Mouse (Mus musculus) forebrain, embryonic 11.5 days (tissue): Measurements from ENCODE around the gene Maml3. TPM values are rescaled to one million over a fixed set of nuclear protein-coding genes. Genes with fewer than 3 reads are reported as not detected.
A peak's percentile ranks its signal among the peaks of the same experiment; 100 is the strongest.

Experiments used
- ATAC-seq: fragments of 200-750 bp; cut with Nextera tagmentation; replicated peaks from 2 replicates; pipeline ENCODE4 v1.8.0; 2017; ENCODE audit warnings: moderate TSS enrichment; ENCODE audit not compliant: low FRiP score
- DNase-seq: peaks from one replicate; pipeline ENCODE4 v3.0.0-alpha.2; 2017; ENCODE audit warnings: low spot score
- H3K27ac ChIP-seq: fragments of 300-500 bp; sonication (generic); 2 replicates; pipeline ENCODE4 v1.5.1; 2014; ENCODE audit warnings: low read depth, low read length
- H3K27me3 ChIP-seq: fragments of 300-500 bp; sonication (generic); 2 replicates; pipeline ENCODE4 v1.6.1; 2014; ENCODE audit warnings: mild to moderate bottlenecking, low read length, mixed read lengths; ENCODE audit not compliant: control insufficient read depth, insufficient read depth
- H3K36me3 ChIP-seq: fragments of 300-500 bp; sonication (generic); 2 replicates; pipeline ENCODE4 v1.6.1; 2014; ENCODE audit warnings: mild to moderate bottlenecking, low read length, moderate library complexity, mixed read lengths; ENCODE audit not compliant: control insufficient read depth, insufficient read depth
- H3K4me1 ChIP-seq: fragments of 300-500 bp; sonication (generic); replicated peaks from 2 replicates; pipeline ENCODE4 v1.6.1; 2014; ENCODE audit warnings: low read length, mixed read lengths; ENCODE audit not compliant: control insufficient read depth, insufficient read depth
- H3K4me2 ChIP-seq: fragments of 300-500 bp; sonication (generic); 2 replicates; pipeline ENCODE4 v1.6.1; 2014; ENCODE audit warnings: low read depth, mild to moderate bottlenecking, low read length, moderate library complexity, mixed read lengths; ENCODE audit not compliant: severe bottlenecking
- H3K4me3 ChIP-seq: fragments of 300-500 bp; sonication (generic); 2 replicates; pipeline ENCODE4 v1.5.1; 2014; ENCODE audit warnings: low read depth, low read length
- H3K9ac ChIP-seq: fragments of 300-500 bp; sonication (generic); 2 replicates; pipeline ENCODE4 v1.6.1; 2014; ENCODE audit warnings: low read length
- H3K9me3 ChIP-seq: fragments of 300-500 bp; sonication (generic); 2 replicates; pipeline ENCODE4 v1.6.1; 2016; ENCODE audit warnings: low read length, mixed read lengths; ENCODE audit not compliant: control insufficient read depth
- WGBS: fragments of 180-500 bp; shearing (Covaris S2); extraction: QIAGEN DNeasy Blood & Tissue Kit; methylation state at CpG from one replicate; pipeline ENCODE4 v1.1.7; 2014; 5-methylcytosine and 5-hydroxymethylcytosine counted together
- polyA plus RNA-seq: library from polyadenylated mRNA; unstranded; fragments of >200 nt; fragmentation: Nextera tagmentation; extraction: Ambion mirVana; gene quantifications from 2 replicates; pipeline ENCODE4 v1.2.1, GENCODE M21; 2014

Gene Maml3
- polyA plus RNA-seq: 7.0 and 7.5 TPM in 2 replicates

DNA sequence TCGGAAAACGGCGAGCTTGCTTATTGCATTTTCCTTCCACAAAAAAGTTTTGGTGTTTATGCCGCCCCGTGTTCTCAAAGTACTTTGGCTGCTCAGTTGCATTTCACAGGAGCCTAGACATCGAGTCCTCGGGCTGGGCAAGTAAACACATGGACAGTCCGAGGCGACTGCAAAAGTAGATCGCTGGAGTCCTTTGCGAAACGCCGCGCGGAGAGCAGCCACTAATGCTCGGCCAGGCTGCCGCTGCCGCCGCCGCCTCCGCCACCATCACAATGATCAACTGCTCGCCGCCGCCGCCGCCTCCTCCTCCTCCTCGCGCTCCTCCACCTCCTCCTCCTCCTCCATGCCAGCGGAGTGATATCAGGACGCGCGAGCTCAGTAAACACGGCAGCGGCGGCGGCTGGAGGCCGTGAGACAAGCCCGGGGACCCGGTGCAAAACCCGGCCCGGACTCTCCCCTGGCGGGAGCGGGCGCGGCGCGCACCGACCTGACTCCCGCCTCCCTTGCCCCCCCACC, at the start of gene Maml3:
TSS of gene Maml3 (minus strand) at position 441 of the 516 bp plus-strand sequence.
- DNase-seq: peak; percentile 98
- under 1% methylated on average over 41 of the region's 49 CpGs for WGBS

DNA sequence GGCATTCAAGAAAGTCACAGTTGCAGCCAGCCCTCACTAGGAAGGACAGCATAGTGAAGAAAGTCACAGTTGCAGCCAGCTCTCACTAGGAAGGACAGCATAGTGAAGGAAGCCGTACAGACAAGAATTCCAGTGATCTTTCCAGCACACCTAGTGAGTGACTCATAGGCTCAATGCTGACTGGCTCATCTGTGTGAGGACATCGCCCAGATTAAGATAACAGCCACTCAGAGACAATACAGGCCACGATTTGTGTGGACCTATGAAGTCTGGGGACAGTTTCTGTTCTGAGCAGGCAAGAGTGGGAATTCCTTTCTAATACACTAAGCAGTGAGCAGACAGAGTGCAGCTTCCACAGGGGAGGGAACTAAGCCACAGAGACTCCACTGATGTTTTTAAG, 46.3 kb upstream of the Maml3 start:
- 66% methylated on average over 3 of the region's 3 CpGs for WGBS

More for the DNA sequence above, at the start of gene Maml3:
- Histone ChIP-seq H3K4me1 (no peaks in the 10 kb centered on the region; the same call in 1 of the 2 replicates), H3K4me3 (peak within 1 kb of the TSS; percentile 84), H3K36me3 (no peaks in the 10 kb centered on the region), H3K9ac (peak within 1 kb of the TSS; percentile 97), H3K27ac (peak within 1 kb of the TSS; percentile 99), H3K27me3 (no peaks in the 10 kb centered on the region), H3K9me3 (no peaks in the 10 kb centered on the region), H3K4me2 (peak within 1 kb of the TSS; percentile 87)
- ATAC-seq: peak; percentile 58

DNA sequence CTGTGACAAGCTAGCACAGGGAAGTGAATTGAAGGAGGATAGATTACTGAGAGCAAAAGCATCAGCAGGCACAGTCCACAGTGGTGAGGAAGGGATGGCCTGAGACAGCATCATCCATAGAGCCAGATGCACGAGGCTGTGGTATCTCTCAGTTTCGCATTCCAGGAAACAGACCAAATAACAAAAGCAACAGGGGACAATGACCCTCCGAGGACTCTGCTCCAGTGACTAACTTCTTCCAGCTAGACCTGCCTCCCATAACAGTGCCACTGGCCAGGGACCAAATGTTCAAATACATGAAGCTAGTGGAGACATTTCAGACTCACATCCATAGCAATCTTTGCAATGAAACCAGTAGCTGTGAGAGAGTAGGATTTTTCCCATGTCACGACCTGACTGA, 43.4 kb upstream of the Maml3 start:
- ATAC-seq (no peak), DNase-seq (no peak)
- Histone ChIP-seq H3K27me3 (no peaks in the 10 kb centered on the region), H3K9ac (no peak overlapping the region), H3K9me3 (no peaks in the 10 kb centered on the region), H3K4me3 (no peak overlapping the region), H3K36me3 (no peaks in the 10 kb centered on the region), H3K4me2 (no peak overlapping the region), H3K4me1 (no peaks in the 10 kb centered on the region), H3K27ac (no peak overlapping the region)
- 54% methylated on average over 4 of the region's 4 CpGs for WGBS

More for the DNA sequence above, 46.3 kb upstream of the Maml3 start:
- DNase-seq (no peak), ATAC-seq (no peak)
- no peak overlapping the region for H3K9ac ChIP-seq
- H3K4me3 ChIP-seq: no peak overlapping the region
- H3K4me1 ChIP-seq: no peaks in the 10 kb centered on the region
- peaks cover 4% of the 10 kb centered on the region; the same call in 1 of the 2 replicates for H3K9me3 ChIP-seq
- no peaks in the 10 kb centered on the region for H3K36me3 ChIP-seq
- no peak overlapping the region for H3K27ac ChIP-seq
- no peak overlapping the region for H3K4me2 ChIP-seq
- H3K27me3 ChIP-seq: no peaks in the 10 kb centered on the region

DNA sequence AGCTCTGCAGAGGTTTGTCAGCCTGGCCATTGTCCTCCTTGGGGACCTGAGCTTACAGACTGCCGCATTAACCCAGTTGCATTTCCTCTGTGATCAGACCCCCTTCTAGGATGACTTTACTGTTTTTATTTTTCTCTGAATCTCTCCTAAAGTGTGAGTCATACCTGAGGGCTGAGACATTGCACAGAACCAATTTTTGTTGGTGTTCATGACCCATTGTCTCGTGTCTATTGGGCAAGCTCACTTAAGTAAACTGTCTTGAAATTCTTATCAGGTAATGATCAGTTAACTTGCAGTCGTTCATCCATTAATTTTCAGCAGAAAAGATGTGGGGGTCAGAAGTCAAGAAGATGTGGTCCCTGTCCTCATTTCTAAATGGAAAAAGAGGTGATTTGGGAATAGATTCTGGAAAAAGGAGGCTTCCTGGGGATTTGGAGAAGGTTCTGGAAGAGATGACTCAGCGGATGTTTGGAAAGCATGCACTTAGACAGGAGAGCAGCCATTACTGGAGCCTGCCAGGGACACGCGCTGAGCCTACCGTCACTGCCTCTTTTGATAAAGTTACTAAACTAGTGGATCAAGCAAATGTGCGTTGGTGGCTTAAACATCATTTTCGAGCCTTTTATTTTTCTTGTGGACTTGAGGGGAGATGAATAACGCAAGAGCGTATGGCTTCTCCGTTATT, 40.0 kb upstream of the Maml3 start:
- Histone ChIP-seq H3K4me2 (no peak overlapping the region), H3K4me1 (no peaks in the 10 kb centered on the region), H3K36me3 (no peaks in the 10 kb centered on the region), H3K4me3 (no peak overlapping the region), H3K27me3 (no peaks in the 10 kb centered on the region), H3K9ac (no peak overlapping the region), H3K27ac (no peak overlapping the region), H3K9me3 (no peaks in the 10 kb centered on the region)
- WGBS: 91% methylated on average over 12 of the region's 12 CpGs
- no peak for DNase-seq
- ATAC-seq: no peak

- Histone ChIP-seq H3K27ac (no peak overlapping the region), H3K4me3 (no peak overlapping the region), H3K27me3 (no peaks in the 10 kb centered on the region), H3K4me2 (no peak overlapping the region), H3K9me3 (no peaks in the 10 kb centered on the region), H3K9ac (no peak overlapping the region), H3K36me3 (no peaks in the 10 kb centered on the region), H3K4me1 (no peaks in the 10 kb centered on the region)
- ATAC-seq (no peak), DNase-seq (no peak)
- WGBS: 86% methylated on average over 7 of the region's 7 CpGs
Measured at GRCm38 (mm10) chr3:52143017-52143416, 38.1 kb upstream of the Maml3 start.

DNA sequence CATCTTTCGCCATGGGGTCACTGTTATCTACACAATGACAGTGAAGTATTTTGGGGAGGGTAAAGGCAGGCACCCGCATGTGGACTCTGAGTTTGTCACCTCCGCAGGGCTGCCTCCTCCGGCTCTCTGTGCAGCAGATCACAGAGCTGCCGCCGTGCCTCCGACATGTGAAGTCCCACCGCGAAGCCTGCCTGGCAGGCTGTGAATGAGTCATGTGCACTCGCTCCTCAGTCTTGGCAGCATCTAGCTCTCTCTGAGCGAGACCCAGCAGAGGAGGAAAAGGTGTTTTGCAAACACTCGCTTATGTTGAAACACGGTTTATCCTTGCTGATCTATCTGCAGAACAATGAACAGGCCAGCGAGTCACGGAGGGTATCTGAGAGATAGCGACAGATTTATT, 35.3 kb upstream of the Maml3 start:
- Histone ChIP-seq H3K9ac (no peak overlapping the region), H3K4me2 (no peak overlapping the region), H3K27ac (no peak overlapping the region), H3K4me3 (no peak overlapping the region), H3K4me1 (no peaks in the 10 kb centered on the region), H3K36me3 (no peaks in the 10 kb centered on the region), H3K27me3 (no peaks in the 10 kb centered on the region), H3K9me3 (no peaks in the 10 kb centered on the region; the same call in 1 of the 2 replicates)
- no peak for DNase-seq
- WGBS: 86% methylated on average over 16 of the region's 16 CpGs
- no peak for ATAC-seq

GRCm38 (mm10) chr3:52125421-52125820, 20.5 kb upstream of the Maml3 start:
- H3K9me3 ChIP-seq: no peaks in the 10 kb centered on the region
- 92% methylated on average over 3 of the region's 3 CpGs for WGBS
- no peak overlapping the region for H3K27ac ChIP-seq
- ATAC-seq (no peak), DNase-seq (no peak)
- no peak overlapping the region for H3K4me3 ChIP-seq
- H3K36me3 ChIP-seq: no peaks in the 10 kb centered on the region
- H3K4me2 ChIP-seq: no peak overlapping the region
- H3K27me3 ChIP-seq: no peaks in the 10 kb centered on the region
- H3K4me1 ChIP-seq: no peaks in the 10 kb centered on the region
- H3K9ac ChIP-seq: no peak overlapping the region

- Histone ChIP-seq H3K36me3 (no peaks in the 10 kb centered on the region), H3K9ac (no peak overlapping the region), H3K9me3 (no peaks in the 10 kb centered on the region), H3K4me2 (no peak overlapping the region), H3K4me3 (no peak overlapping the region), H3K27ac (no peak overlapping the region), H3K4me1 (no peaks in the 10 kb centered on the region), H3K27me3 (no peaks in the 10 kb centered on the region)
- no peak for ATAC-seq
- DNase-seq: no peak
- WGBS: 81% methylated on average over 4 of the region's 4 CpGs
Measured at GRCm38 (mm10) chr3:52120858-52121257, 16.0 kb upstream of the Maml3 start.

DNA sequence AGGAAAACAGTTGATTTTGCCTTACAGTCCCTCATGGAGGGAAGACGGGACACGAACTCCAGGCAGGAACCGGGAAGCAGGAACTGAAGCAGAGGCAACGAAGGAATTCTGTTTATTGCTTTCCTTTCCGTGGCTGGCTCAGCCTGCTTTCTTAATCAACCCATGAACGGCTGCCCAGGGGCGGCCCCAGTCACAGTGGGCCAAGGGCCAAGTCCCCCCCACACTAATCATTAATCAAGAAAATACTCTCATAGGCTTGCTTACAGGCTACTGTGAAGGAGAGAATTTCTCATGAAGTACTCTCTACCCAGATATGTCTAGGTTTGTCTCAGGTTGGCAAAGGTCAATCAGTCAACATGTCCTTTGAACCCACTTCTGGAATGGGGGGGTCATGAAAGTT, 14.3 kb upstream of the Maml3 start:
- Histone ChIP-seq H3K9me3 (no peaks in the 10 kb centered on the region), H3K27me3 (no peaks in the 10 kb centered on the region), H3K4me3 (no peak overlapping the region), H3K36me3 (no peaks in the 10 kb centered on the region), H3K4me1 (no peaks in the 10 kb centered on the region), H3K4me2 (no peak overlapping the region), H3K27ac (no peak overlapping the region), H3K9ac (no peak overlapping the region)
- ATAC-seq: no peak
- WGBS: 90% methylated on average over 7 of the region's 7 CpGs
- DNase-seq: no peak
